Mouse (Mus musculus): ENCODE data around the gene Pknox1.

DNA sequence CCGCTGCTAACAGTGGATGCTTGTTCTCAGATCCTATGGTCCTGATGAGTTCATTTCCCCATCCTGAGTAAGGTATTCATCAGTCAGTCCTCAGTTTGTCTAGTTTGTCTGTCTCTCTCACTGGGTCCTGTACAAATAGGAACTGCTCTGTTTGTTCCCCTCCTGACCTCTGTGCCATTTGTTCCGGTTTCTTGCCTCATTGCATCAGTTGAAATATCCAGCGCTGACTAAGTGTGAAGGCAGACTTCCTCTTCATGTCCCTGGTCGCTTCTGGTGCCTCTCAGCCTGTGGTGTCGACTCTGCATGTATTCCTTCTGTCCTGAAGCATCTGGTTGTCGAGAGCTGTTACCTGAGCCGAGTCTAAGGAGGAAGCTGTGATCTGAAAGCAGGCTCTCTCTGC, 30.1 kb downstream of the Pknox1 start:
- TF ChIP-seq CTCF (IDR thresholded peaks at IDR 0.05; ENCODE audit: low read depth, low read length) (no peak), POLR2A (IDR thresholded peaks at IDR 0.05; ENCODE audit: borderline replicate concordance, low read depth, low read length) (no peak)
